In the genomic region with DNA sequence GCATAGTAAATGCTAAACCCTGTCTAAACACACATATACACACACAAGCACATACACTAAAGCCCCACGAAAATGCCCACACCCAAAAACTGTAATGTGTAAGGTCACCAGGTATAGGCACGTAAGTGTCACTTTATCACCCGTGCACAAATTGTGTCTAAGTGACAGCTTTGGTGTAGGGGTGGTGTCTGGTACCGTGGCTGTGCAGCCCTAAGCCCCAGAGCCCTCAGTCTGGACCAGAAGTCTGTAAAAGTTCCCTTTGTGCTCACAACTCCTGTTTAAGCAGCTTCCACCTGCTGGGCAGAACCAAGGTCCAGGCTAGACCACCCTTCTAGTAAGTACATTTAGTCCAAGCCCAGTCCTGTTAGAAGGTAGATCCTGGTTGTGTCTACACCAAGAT, we compare ENCODE assay signal across 20 mouse cellular contexts. TPM values are rescaled to one million over a fixed set of nuclear protein-coding genes. Genes with fewer than 3 reads are reported as not detected.
DNase-seq lines count a peak whose midpoint lies in the region; ATAC-seq and TF ChIP-seq lines count a peak whose summit lies in the region.
"Not testable (repeated sequence)": the region's sequence is repeated elsewhere in the genome, so short reads cannot be mapped to it uniquely, and the experiment has no call there.
"Had no signal": no experiment of that assay in that cellular context is flagged by ENCODE, and none has a peak within 500 bp of the region (broad histone marks: within the 10 kb centered on the region; RNA-seq: fewer than 3 reads in every experiment).

No protein-coding gene starts in this region.

- 84% methylated on average over 4 of the region's 4 CpGs for WGBS in hindbrain, embryonic 11.5 days
- WGBS in intestine, embryonic 14.5 days: 82% methylated on average over 4 of the region's 4 CpGs
- WGBS in kidney, postnatal 0 days: 83% methylated on average over 4 of the region's 4 CpGs
- WGBS in midbrain, embryonic 14.5 days: 82% methylated on average over 4 of the region's 4 CpGs
- WGBS in stomach, embryonic 14.5 days: 80% methylated on average over 4 of the region's 4 CpGs

- H3K9ac ChIP-seq in hindbrain, embryonic 11.5 days (ENCODE audit: low read depth, low read length); intestine, embryonic 14.5 days (ENCODE audit: low read length); kidney, postnatal 0 days (ENCODE audit: low read depth, low read length); midbrain, embryonic 14.5 days (replicated peaks; ENCODE audit: low read length); stomach, embryonic 14.5 days (replicated peaks; ENCODE audit: low read depth, low read length): not testable (repeated sequence)

- not testable (repeated sequence) for H3K36me3 ChIP-seq in hindbrain, embryonic 11.5 days (ENCODE audit: control insufficient read depth, insufficient read depth, low read length); intestine, embryonic 14.5 days (ENCODE audit: control insufficient read depth, insufficient read depth, low read length); kidney, postnatal 0 days (ENCODE audit: insufficient read depth, low read length); midbrain, embryonic 14.5 days (ENCODE audit: control insufficient read depth, insufficient read depth, low read length); stomach, embryonic 14.5 days (ENCODE audit: control insufficient read depth, insufficient read depth, low read length)

- 0 out of 2 replicates have a peak, but pooled peaks have one; percentile 36 for ATAC-seq in hindbrain, embryonic 11.5 days (ENCODE audit: low FRiP score)
- not testable (repeated sequence) for ATAC-seq in intestine, embryonic 14.5 days (replicated peaks; ENCODE audit: low FRiP score, low TSS enrichment, low read depth)
- ATAC-seq in kidney, postnatal 0 days (replicated peaks; ENCODE audit: low FRiP score, low read depth): 0 out of 2 replicates have a peak, but pooled peaks have one; percentile 2
- ATAC-seq in megakaryocyte-erythroid progenitor cell, adult 5-6 weeks (replicated peaks; ENCODE audit: low FRiP score, low TSS enrichment, poor library complexity, severe bottlenecking): 0 out of 2 replicates have a peak, but pooled peaks have one; percentile 8
- 0 out of 2 replicates have a peak, but pooled peaks have one; percentile 39 for ATAC-seq in midbrain, embryonic 14.5 days (ENCODE audit: low FRiP score, low TSS enrichment)
- ATAC-seq in stomach, embryonic 14.5 days (ENCODE audit: insufficient number of reproducible peaks, insufficient read depth, low FRiP score, low read depth): peak; percentile 21; the same call in 1 of the 2 replicates

- peak; percentile 87 for DNase-seq in heart, adult 11 months
- not testable (repeated sequence) for DNase-seq in hindbrain, embryonic 11.5 days (ENCODE audit: low spot score); kidney, postnatal 0 days (ENCODE audit: low spot score); midbrain, embryonic 14.5 days
- peak; percentile 43 for DNase-seq in intestine, embryonic 14.5 days (ENCODE audit: low spot score)

- not testable (repeated sequence) for H3K4me3 ChIP-seq in hindbrain, embryonic 11.5 days (ENCODE audit: low read depth, low read length); intestine, embryonic 14.5 days (ENCODE audit: low read depth, low read length); kidney, postnatal 0 days (replicated peaks; ENCODE audit: low read depth, low read length); midbrain, embryonic 14.5 days (replicated peaks; ENCODE audit: low read depth, low read length); stomach, embryonic 14.5 days (ENCODE audit: low read depth, low read length)

- not testable (repeated sequence) for H3K4me1 ChIP-seq in hindbrain, embryonic 11.5 days (replicated peaks; ENCODE audit: control insufficient read depth, insufficient read depth, low read length); intestine, embryonic 14.5 days (replicated peaks; ENCODE audit: control insufficient read depth, insufficient read depth, low read length); kidney, postnatal 0 days (replicated peaks; ENCODE audit: insufficient read depth, low read length); midbrain, embryonic 14.5 days (ENCODE audit: control insufficient read depth, insufficient read depth, low read length); stomach, embryonic 14.5 days (ENCODE audit: control insufficient read depth, insufficient read depth, low read length)

- not testable (repeated sequence) for H3K4me2 ChIP-seq in hindbrain, embryonic 11.5 days (replicated peaks; ENCODE audit: low read depth, low read length); intestine, embryonic 14.5 days (ENCODE audit: low read length); kidney, postnatal 0 days (ENCODE audit: low read length); midbrain, embryonic 14.5 days (ENCODE audit: low read length); stomach, embryonic 14.5 days (replicated peaks; ENCODE audit: low read depth, low read length)

- not testable (repeated sequence) for H3K27ac ChIP-seq in hindbrain, embryonic 11.5 days (ENCODE audit: low read depth, low read length); intestine, embryonic 14.5 days (ENCODE audit: low read depth); kidney, postnatal 0 days; midbrain, embryonic 14.5 days (replicated peaks; ENCODE audit: low read depth, low read length); stomach, embryonic 14.5 days (ENCODE audit: low read length)

- not testable (repeated sequence) for TF ChIP-seq CTCF in kidney, postnatal 0 days (IDR thresholded peaks at IDR 0.05; ENCODE audit: low read depth)

- H3K27me3 ChIP-seq in hindbrain, embryonic 11.5 days (ENCODE audit: control insufficient read depth, insufficient read depth, low read length); intestine, embryonic 14.5 days (replicated peaks; ENCODE audit: control insufficient read depth, insufficient read depth, low read length); kidney, postnatal 0 days (ENCODE audit: insufficient read depth, low read length); midbrain, embryonic 14.5 days (ENCODE audit: control insufficient read depth, insufficient read depth, low read length); stomach, embryonic 14.5 days (ENCODE audit: control insufficient read depth, insufficient read depth, low read length): not testable (repeated sequence)

- H3K9me3 ChIP-seq in hindbrain, embryonic 11.5 days (ENCODE audit: control insufficient read depth, low read length): peaks cover 16% of the 10 kb centered on the region
- H3K9me3 ChIP-seq in intestine, embryonic 14.5 days (ENCODE audit: control insufficient read depth, low read length); kidney, postnatal 0 days (replicated peaks; ENCODE audit: low read length); stomach, embryonic 14.5 days (ENCODE audit: control insufficient read depth, low read depth, low read length): not testable (repeated sequence)
- H3K9me3 ChIP-seq in midbrain, embryonic 14.5 days (ENCODE audit: control insufficient read depth, low read length): peaks cover 27% of the 10 kb centered on the region

RNA-seq across cellular contexts. Expression of a gene that starts 24.4 kb away (rescaled TPM):
- not detected in 2 replicates for polyA plus RNA-seq in hindbrain, embryonic 11.5 days (2014; fragmentation: Nextera tagmentation; extraction: Ambion mirVana)
- not detected in 2 replicates for polyA plus RNA-seq in intestine, embryonic 14.5 days (2014; fragmentation: Nextera tagmentation; extraction: Ambion mirVana)
- not detected in 2 replicates for polyA plus RNA-seq in kidney, postnatal 0 days (2015; fragmentation: Nextera tagmentation; extraction: Ambion mirVana)
- not detected in 2 replicates for total RNA-seq in megakaryocyte-erythroid progenitor cell, adult 5-6 weeks (2014; fragmentation: Nextera tagmentation)
- not detected in 2 replicates for total RNA-seq in megakaryocyte-erythroid progenitor cell, adult 5-6 weeks (2017)
- not detected in 2 replicates for polyA plus RNA-seq in midbrain, embryonic 14.5 days (2014; fragmentation: Nextera tagmentation; extraction: Ambion mirVana)
- not detected in 2 replicates for polyA plus RNA-seq in stomach, embryonic 14.5 days (2014; fragmentation: Nextera tagmentation; extraction: Ambion mirVana)
- total RNA-seq: adrenal gland, adult 2 months; adrenal gland, postnatal 25 days; ES-E14; gastrocnemius, adult 8-10 months; gastrocnemius, postnatal 36 days; heart, adult 18-20 months; heart, postnatal 36 days had no signal
- polyA plus RNA-seq: adrenal gland, adult 2 months; embryonic facial prominence, embryonic 10.5 days; forebrain, embryonic 11.5 days; forebrain, embryonic 15.5 days; heart, embryonic 11.5 days; heart, postnatal 0 days; hindbrain, embryonic 12.5 days had no signal
